Mouse (Mus musculus): ENCODE measurements around the gene Zfp541. TPM values are rescaled to one million over a fixed set of nuclear protein-coding genes. Genes with fewer than 3 reads are reported as not detected.

Gene Zfp541
- polyA plus RNA-seq, 1 experiment: 0.18 TPM

GRCm38 (mm10) chr7:16031072-16031471, 30.5 kb upstream of the Zfp541 start:
- TF ChIP-seq CTCF (IDR thresholded peaks at IDR 0.05; ENCODE audit: borderline replicate concordance, extremely low read depth, insufficient read depth, insufficient read length): no peak
- DNase-seq (ENCODE audit: low read depth): no peak

- DNase-seq (ENCODE audit: low read depth): no peak
- TF ChIP-seq CTCF (IDR thresholded peaks at IDR 0.05; ENCODE audit: borderline replicate concordance, extremely low read depth, insufficient read depth, insufficient read length): no peak
- no peak for TF ChIP-seq POLR2A (IDR thresholded peaks at IDR 0.05; ENCODE audit: borderline replicate concordance, extremely low read depth, insufficient read depth, insufficient read length, poor library complexity, severe bottlenecking)
Measured at GRCm38 (mm10) chr7:16033059-16033458, 28.6 kb upstream of the Zfp541 start.

GRCm38 (mm10) chr7:16033580-16034461, 27.8 kb upstream of the Zfp541 start:
- DNase-seq (ENCODE audit: low read depth): no peak
- TF ChIP-seq CTCF (IDR thresholded peaks at IDR 0.05; ENCODE audit: borderline replicate concordance, extremely low read depth, insufficient read depth, insufficient read length) (no peak), POLR2A (IDR thresholded peaks at IDR 0.05; ENCODE audit: borderline replicate concordance, extremely low read depth, insufficient read depth, insufficient read length, poor library complexity, severe bottlenecking) (no peak)

- TF ChIP-seq POLR2A (IDR thresholded peaks at IDR 0.05; ENCODE audit: borderline replicate concordance, extremely low read depth, insufficient read depth, insufficient read length, poor library complexity, severe bottlenecking) (no peak), CTCF (IDR thresholded peaks at IDR 0.05; ENCODE audit: borderline replicate concordance, extremely low read depth, insufficient read depth, insufficient read length) (no peak)
- DNase-seq (ENCODE audit: low read depth): no peak
Measured at GRCm38 (mm10) chr7:16036972-16037371, 24.6 kb upstream of the Zfp541 start.

- TF ChIP-seq CTCF (IDR thresholded peaks at IDR 0.05; ENCODE audit: borderline replicate concordance, extremely low read depth, insufficient read depth, insufficient read length): no peak
- TF ChIP-seq POLR2A (IDR thresholded peaks at IDR 0.05; ENCODE audit: borderline replicate concordance, extremely low read depth, insufficient read depth, insufficient read length, poor library complexity, severe bottlenecking): no peak
- DNase-seq (ENCODE audit: low read depth): no peak
Measured at GRCm38 (mm10) chr7:16039363-16039762, 22.3 kb upstream of the Zfp541 start.

- TF ChIP-seq POLR2A (IDR thresholded peaks at IDR 0.05; ENCODE audit: borderline replicate concordance, extremely low read depth, insufficient read depth, insufficient read length, poor library complexity, severe bottlenecking): no peak
- TF ChIP-seq CTCF (IDR thresholded peaks at IDR 0.05; ENCODE audit: borderline replicate concordance, extremely low read depth, insufficient read depth, insufficient read length): no peak
- DNase-seq (ENCODE audit: low read depth): no peak
Measured at GRCm38 (mm10) chr7:16041208-16041607, 20.4 kb upstream of the Zfp541 start.

GRCm38 (mm10) chr7:16042850-16043775, 18.5 kb upstream of the Zfp541 start:
- TF ChIP-seq POLR2A (IDR thresholded peaks at IDR 0.05; ENCODE audit: borderline replicate concordance, extremely low read depth, insufficient read depth, insufficient read length, poor library complexity, severe bottlenecking): no peak

GRCm38 (mm10) chr7:16043861-16044435, 17.7 kb upstream of the Zfp541 start:
- no peak for DNase-seq (ENCODE audit: low read depth)
- no peak for TF ChIP-seq POLR2A (IDR thresholded peaks at IDR 0.05; ENCODE audit: borderline replicate concordance, extremely low read depth, insufficient read depth, insufficient read length, poor library complexity, severe bottlenecking)
- TF ChIP-seq CTCF (IDR thresholded peaks at IDR 0.05; ENCODE audit: borderline replicate concordance, extremely low read depth, insufficient read depth, insufficient read length): no peak

More at GRCm38 (mm10) chr7:16042850-16043775, 18.5 kb upstream of the Zfp541 start:
- no peak for DNase-seq (ENCODE audit: low read depth)

- DNase-seq (ENCODE audit: low read depth): no peak
- no peak for TF ChIP-seq POLR2A (IDR thresholded peaks at IDR 0.05; ENCODE audit: borderline replicate concordance, extremely low read depth, insufficient read depth, insufficient read length, poor library complexity, severe bottlenecking)
- TF ChIP-seq CTCF (IDR thresholded peaks at IDR 0.05; ENCODE audit: borderline replicate concordance, extremely low read depth, insufficient read depth, insufficient read length): no peak
Measured at GRCm38 (mm10) chr7:16044531-16044930, 17.1 kb upstream of the Zfp541 start.

- no peak for DNase-seq (ENCODE audit: low read depth)
- TF ChIP-seq CTCF (IDR thresholded peaks at IDR 0.05; ENCODE audit: borderline replicate concordance, extremely low read depth, insufficient read depth, insufficient read length): no peak
- no peak for TF ChIP-seq POLR2A (IDR thresholded peaks at IDR 0.05; ENCODE audit: borderline replicate concordance, extremely low read depth, insufficient read depth, insufficient read length, poor library complexity, severe bottlenecking)
Measured at GRCm38 (mm10) chr7:16045538-16045937, 16.1 kb upstream of the Zfp541 start.

- TF ChIP-seq POLR2A (IDR thresholded peaks at IDR 0.05; ENCODE audit: borderline replicate concordance, extremely low read depth, insufficient read depth, insufficient read length, poor library complexity, severe bottlenecking) (no peak), CTCF (IDR thresholded peaks at IDR 0.05; ENCODE audit: borderline replicate concordance, extremely low read depth, insufficient read depth, insufficient read length) (no peak)
- peak; percentile 65 for DNase-seq (ENCODE audit: low read depth)
Measured at GRCm38 (mm10) chr7:16046101-16046480, 15.5 kb upstream of the Zfp541 start.

Data from brain, embryonic 14.5 days (tissue).